ENCODE assay signal across 11 mouse cellular contexts in the genomic region with DNA sequence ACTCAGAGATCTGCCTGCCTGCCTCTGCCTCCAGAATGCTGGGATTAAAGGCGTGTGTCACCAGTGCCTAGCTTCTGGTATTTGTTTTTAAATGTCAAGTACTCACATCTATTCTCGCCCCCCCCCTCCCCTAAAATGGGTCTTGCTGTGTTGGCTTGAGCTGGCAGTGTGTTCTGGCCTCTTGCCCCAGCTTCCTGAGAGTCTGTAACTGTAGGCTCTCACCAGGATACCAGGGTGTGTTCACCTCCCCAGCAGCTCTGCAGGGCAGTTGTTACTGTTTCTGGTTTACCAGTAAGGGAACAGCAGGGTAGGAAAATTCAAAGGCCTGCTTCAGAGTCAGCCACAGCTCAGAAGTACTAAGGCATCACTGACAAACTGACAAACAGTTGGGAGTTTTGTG. TPM values are rescaled to one million over a fixed set of nuclear protein-coding genes. Genes with fewer than 3 reads are reported as not detected.
DNase-seq lines count a peak whose midpoint lies in the region.
"Had no signal": no experiment of that assay in that cellular context is flagged by ENCODE, and none has a peak within 500 bp of the region (broad histone marks: within the 10 kb centered on the region; RNA-seq: fewer than 3 reads in every experiment).

No protein-coding gene starts in this region.

- intact Hi-C loops in heart, postnatal 36 days (cut with DNase I) = no loop called here
- intact Hi-C loops in left cerebral cortex, postnatal 4 days (cut with DNase I) = no loop called here
- intact Hi-C loops in left cerebral cortex, postnatal 14 days (cut with DNase I) = no loop called here

- peak; percentile 10 to 23 for DNase-seq in heart, adult 18-20 months
- DNase-seq in heart, postnatal 36 days = no peak
- DNase-seq in left cerebral cortex, postnatal 4 days = peak; percentile 43
- no peak for DNase-seq in left cerebral cortex, postnatal 14 days (ENCODE audit: low spot score in 2 of 2)
- peak; percentile 25 for DNase-seq in ZHBTc4 (ENCODE audit: low read depth, low spot score)
- DNase-seq in lung, postnatal 14 days = peak; percentile 62
- DNase-seq in right cerebral cortex, postnatal 14 days = no peak
- DNase-seq in urinary bladder, adult 18-20 months (ENCODE audit: low spot score in 2 of 2) = no peak
- DNase-seq: cerebellum, adult 2 months; right cerebral cortex, adult 18-20 months; thymus, postnatal 36 days had no signal

RNA-seq across cellular contexts. Expression of gene Cngb1, which starts 33.5 kb away (rescaled TPM):
- total RNA-seq in heart, adult 18-20 months (2021) = 1 to 10 TPM in 1 of 2 experiments, under 1 TPM in 1; 0.39 to 1.1 TPM
- under 1 TPM; 0.64 to 0.98 TPM for total RNA-seq in heart, postnatal 36 days (2021)
- under 1 TPM; 0.42 to 0.58 TPM for total RNA-seq in left cerebral cortex, postnatal 4 days (2021)
- 1 to 10 TPM in 1 of 2 experiments, under 1 TPM in 1; 0.97 to 1.3 TPM for total RNA-seq in left cerebral cortex, postnatal 14 days (2021)

RNA-seq across cellular contexts. Expression of gene Tepp, which starts 37.5 kb away (rescaled TPM):
- not detected for total RNA-seq in heart, adult 18-20 months (2021)
- total RNA-seq in heart, postnatal 36 days (2021) = not detected
- 1 to 10 TPM; 3.5 to 4.2 TPM for total RNA-seq in left cerebral cortex, postnatal 4 days (2021)
- under 1 TPM; 0.74 to 0.90 TPM for total RNA-seq in left cerebral cortex, postnatal 14 days (2021)

RNA-seq across cellular contexts. Expression of gene Zfp319, which starts 58.9 kb away (rescaled TPM):
- 1 to 10 TPM; 7.7 to 8.6 TPM for total RNA-seq in heart, adult 18-20 months (2021)
- 1 to 10 TPM; 8.1 to 8.7 TPM for total RNA-seq in heart, postnatal 36 days (2021)
- total RNA-seq in left cerebral cortex, postnatal 4 days (2021) = 10 to 100 TPM; 26.8 to 29.6 TPM
- total RNA-seq in left cerebral cortex, postnatal 14 days (2021) = 10 to 100 TPM; 16.1 to 16.3 TPM

RNA-seq across cellular contexts. Expression of gene Usb1, which starts 59.2 kb away (rescaled TPM):
- total RNA-seq in heart, adult 18-20 months (2021) = 10 to 100 TPM; 13.4 to 14.7 TPM
- 10 to 100 TPM; 13.6 to 18.9 TPM for total RNA-seq in heart, postnatal 36 days (2021)
- 10 to 100 TPM; 26.5 to 32.8 TPM for total RNA-seq in left cerebral cortex, postnatal 4 days (2021)
- 10 to 100 TPM; 14.4 to 19.3 TPM for total RNA-seq in left cerebral cortex, postnatal 14 days (2021)

Comparison
In these comparisons a context has a peak if more than half of its experiments do, and no peak if none do; other contexts are left out.
1. DNase-seq: peak in heart, adult 18-20 months (2 of 2), left cerebral cortex, postnatal 4 days (single experiment), ZHBTc4 (single experiment) and lung, postnatal 14 days (single experiment); none in heart, postnatal 36 days (0 of 2), left cerebral cortex, postnatal 14 days (0 of 2), right cerebral cortex, postnatal 14 days (single experiment) and urinary bladder, adult 18-20 months (0 of 2).